Mouse (Mus musculus): ENCODE results near the gene Cyp2b13.
"Not testable (repeated sequence)": the region's sequence is repeated elsewhere in the genome, so short reads cannot be mapped to it uniquely, and the experiment has no call there.

DNA sequence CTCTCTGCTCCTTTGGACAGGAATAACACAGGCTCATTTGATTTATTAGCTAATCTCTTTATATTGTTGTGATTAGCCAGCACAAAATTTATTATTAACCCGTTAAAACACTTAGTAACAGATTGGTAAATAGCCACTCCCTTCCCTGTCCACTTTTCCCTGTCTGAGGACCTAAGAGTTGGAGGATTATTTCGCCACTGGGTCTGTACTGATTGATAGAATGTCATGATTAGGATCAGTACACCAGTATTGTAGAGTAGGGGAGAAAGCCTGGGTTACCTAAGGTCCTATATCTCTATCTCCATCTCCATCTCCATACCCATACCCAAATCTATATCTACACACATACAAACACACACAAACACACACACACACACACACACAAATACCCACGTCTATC is 82.4 kb downstream of the Cyp2b13 start:
- not testable (repeated sequence) for TF ChIP-seq POLR2A, CTCF (IDR thresholded peaks at IDR 0.05; ENCODE audit: insufficient read depth, low read depth, low read length)

All from olfactory bulb, adult 2 months (tissue).